Mouse (Mus musculus): ENCODE measurements at regions not wholly inside any gene's neighbourhood (a gene's known extent, or its start where the extent isn't known, plus 50 kb on each side); places are given as distances from the start of the nearest gene placed in this dataset.

DNA sequence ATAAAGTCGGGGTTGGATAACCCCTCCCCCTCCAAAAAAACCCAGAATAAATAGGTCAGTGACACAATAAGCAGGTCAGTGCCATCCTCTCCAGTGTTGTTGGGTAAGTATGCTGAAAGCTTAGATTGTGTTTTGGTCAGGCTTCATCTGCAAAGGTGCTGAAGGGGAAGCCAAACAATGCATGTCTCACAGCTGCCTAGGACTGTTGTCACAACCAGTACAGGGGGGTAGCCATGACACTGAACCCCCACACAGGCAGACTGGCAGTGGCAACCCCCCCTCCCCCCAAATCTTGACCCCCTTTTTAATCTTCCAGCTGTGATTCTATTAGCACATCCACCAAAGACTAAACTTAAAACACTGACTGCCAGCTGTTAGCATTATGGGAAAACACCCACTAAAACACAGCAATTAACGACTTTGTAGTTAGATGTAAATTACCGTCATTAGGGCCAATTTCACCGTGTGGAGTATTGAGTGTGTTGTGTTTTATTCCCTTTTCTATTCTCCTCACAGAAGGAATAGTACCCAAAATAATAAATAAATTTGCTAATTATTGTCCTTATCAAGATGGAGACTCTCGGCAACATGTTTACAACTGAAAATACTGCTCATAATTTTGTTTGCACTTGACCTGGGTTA, 105.5 kb upstream of the Ufm1 start:
- DNase-seq (ENCODE audit: low read depth, low spot score): no peak

DNA sequence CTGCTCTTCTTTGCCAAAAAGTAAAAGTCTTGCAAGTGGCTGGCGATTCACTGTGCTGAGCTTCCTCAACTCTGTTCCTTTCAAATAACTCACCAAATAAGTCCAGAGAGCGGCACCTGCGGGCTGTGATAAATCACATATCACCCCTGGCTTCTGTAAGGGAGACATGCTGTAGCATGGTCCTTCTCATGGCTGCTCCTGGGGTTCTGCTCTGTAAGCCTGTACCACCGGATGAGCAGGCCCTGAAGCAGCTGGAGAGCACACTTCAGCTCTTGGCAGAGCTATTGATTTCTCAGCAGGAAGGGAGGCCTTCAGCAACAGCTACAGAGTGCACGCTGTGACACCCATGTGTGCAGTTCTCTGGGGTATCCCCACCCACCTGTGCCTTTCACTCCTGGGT, 101.5 kb upstream of the Ufm1 start:
- no peak for DNase-seq (ENCODE audit: low read depth, low spot score)

DNA sequence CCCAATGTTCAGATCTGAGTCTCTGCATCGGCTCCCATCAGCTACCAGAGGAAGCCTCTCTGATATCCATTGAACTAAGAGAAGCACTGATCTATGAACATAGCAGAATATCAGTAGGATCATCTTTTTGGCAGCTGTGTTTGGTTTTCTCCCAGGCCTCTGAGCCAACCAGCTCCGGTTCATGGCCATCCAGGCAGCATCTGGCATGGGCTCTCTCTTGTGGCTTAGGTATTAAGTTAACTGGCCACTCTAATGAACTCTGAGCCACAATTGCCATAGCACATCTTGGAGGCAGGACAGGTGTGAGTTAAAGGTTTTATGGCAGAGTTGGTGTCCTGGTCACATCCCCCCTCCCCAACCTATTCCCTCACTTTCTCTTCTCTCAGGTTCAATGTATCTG, 90.2 kb upstream of the Ufm1 start:
- DNase-seq (ENCODE audit: low read depth, low spot score): no peak

DNA sequence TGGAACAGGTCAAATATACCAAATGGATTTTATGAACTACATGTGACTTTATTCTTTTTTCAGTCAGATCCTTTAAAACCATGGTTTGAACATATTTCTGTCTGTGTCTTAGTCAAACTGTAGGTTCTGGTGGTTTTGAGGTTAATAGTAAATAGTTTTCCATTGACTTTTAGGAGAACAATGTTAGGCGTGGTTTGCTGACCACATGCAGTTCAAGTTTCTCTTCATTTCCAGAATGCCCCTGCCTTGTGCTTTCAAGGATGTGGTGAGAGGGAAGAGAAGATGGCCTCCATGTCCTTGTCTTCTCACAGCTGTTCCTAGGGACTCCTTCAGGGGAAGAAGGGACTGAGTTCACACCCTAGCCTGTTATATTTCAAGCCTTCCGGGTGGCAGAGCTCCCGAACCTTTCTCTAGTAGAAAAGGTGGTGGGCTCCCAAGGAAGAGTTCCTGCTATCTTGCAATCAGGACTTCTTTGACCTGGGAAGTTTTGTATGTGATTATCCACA, 76.1 kb upstream of the Ufm1 start:
- DNase-seq (ENCODE audit: low read depth, low spot score): no peak

DNA sequence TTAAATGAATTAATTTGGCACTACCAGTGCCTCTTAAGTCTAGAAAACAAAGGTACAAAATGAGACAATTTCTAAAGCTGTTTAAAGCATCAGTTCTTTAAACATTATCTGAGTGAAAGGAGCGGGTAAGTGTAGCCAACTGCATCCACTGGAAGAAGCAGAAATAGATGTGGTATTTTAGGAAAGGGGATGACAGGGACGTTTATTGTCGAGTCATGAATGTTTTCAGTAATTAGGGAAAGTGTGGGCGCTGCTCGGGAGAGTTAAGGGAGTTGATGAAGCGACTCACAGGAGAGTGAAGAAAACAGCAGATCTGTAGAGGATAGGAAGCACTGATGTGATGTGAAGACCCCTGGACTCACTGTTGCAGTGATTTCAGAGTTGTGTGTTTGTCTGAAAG, 68.1 kb upstream of the Ufm1 start:
- no peak for DNase-seq (ENCODE audit: low read depth, low spot score)

DNA sequence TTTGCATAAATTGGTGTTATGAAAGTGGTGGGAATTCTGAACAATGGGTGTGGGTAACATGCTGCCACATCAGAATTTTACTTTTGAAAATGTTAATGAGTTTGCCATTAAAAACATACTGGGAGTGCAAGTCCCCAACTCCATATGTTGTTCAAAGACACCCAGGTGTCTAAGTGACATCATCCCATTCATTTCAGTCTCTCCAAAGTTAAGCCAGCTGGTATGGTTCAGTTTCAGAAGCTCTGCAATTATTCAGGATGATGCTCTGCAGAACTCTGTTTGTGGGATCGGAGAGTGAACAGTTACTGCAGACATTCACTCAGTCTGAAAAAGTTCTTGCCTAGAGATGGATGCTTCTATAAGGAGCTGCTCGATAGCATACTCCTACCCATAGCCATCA, 56.3 kb upstream of the Ufm1 start:
- no peak for DNase-seq (ENCODE audit: low read depth, low spot score)

DNA sequence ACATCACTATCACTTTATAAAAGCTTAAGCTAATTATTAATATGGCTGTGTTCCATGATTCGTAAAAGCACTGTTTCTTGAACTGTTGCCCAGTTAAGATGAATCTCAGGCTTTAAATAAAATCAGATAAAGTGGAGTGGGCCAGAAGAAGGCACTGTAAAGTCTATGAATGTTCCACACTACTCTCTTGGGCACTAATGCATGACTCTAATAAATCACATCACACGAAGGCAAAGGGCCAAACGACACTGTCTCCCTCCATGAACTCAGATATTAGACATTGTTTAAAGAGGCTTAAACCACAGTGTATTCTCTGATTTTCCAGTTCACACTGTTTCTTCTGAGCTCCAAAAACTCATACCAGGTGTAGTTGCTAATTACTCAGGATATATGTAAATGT, 55.9 kb upstream of the Ufm1 start:
- no peak for DNase-seq (ENCODE audit: low read depth, low spot score)

DNA sequence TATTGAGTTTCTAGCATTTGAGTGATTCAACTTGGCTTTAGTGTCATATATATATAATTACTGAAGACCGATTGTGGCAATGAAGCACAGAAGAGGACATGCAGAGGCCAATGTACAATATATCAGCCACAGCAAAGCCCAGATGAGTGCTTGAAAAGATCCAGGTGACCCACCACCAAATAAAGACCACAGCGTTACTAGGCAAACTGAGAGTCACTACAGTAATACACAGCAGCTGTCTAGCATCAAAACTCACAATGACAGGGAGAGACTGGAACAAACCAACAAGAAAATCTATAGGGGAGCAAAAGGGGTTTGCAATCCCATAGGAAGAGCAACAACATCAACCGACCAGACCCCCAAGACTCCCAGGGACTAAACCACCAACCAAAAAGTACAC, 54.3 kb upstream of the Ufm1 start:
- DNase-seq (ENCODE audit: low read depth, low spot score): no peak

DNA sequence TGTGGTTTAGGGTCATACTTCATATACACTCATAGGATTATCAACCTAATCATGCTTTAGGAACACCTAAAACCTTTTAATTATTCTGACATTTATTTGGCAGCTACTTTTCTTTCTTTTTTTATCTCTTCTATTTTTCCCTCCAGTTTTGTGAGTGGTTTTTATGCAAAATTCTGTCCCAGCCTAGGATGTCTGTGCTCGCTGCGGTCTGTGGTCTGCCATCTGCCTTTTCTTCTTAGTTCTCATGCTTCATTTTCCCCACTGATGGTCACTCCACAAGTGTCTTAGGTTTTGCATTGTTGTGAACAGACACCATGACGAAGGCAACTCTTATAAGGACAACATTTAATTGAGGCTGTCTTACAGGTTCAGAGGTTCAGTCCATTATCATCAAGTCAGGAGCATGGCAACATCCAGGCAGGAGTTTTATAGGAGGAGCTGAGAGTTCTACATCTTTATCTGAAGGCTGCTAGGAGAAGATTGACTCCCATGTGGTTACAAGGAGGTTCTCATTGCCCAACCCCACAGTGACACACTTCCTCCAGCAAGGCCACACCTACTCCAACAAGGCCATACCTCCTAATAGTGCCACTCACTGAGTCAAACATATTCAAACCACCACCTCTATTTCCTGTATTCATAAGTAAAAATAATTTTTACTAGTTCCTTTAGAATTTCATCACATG, 50.5 kb upstream of the Ufm1 start:
- DNase-seq (ENCODE audit: low read depth, low spot score): no peak

All from mesoderm, embryonic 11.5 days (tissue).